Mouse (Mus musculus): ENCODE measurements at regions not wholly inside any gene's neighbourhood (a gene's known extent, or its start where the extent isn't known, plus 50 kb on each side); places are given as distances from the start of the nearest gene placed in this dataset.

DNA sequence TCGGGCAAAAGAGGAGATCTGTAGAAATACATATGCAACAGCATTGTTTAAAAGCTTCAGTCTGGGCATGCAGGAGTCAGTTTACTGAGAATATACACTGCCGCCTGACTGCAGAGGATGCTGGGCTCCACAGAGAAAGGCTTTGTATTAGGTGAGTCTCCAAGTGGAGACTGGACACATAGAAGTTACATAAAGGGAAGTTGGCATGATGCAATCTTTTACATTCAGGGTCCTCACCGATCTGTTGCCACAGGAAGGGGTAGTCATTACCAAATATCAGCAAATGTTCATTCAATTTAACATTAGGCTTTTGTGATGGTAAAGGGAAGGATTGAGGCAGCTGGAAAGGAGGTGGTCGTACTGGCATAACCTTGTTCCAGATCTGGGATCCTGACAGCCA lies 89.7 kb upstream of the Arntl start:
- TF ChIP-seq CTCF (IDR thresholded peaks at IDR 0.05; ENCODE audit: insufficient read depth, low read depth, low read length) (no peak), POLR2A (IDR thresholded peaks at IDR 0.05; ENCODE audit: insufficient read depth, low read depth, low read length) (no peak)

All from olfactory bulb, adult 2 months (tissue).